Mouse (Mus musculus) activated CD4-positive, CD25-positive, alpha-beta regulatory T cell, adult 4 months (primary cell): ENCODE measurements around the gene Gli2. TPM values are rescaled to one million over a fixed set of nuclear protein-coding genes. Genes with fewer than 3 reads are reported as not detected.

Experiments
- ATAC-seq: one replicate; pipeline ENCODE4 v1.8.0; 2017
- polyA plus RNA-seq, 2 experiments: library from polyadenylated mRNA; unstranded; fragments of 100-300 nt; shearing (Covaris generic); gene quantifications; one replicate each; pipeline ENCODE4 v1.2.1; 2017

Gli2 gene
- polyA plus RNA-seq, 2 experiments from 2014 or later: not detected

- ATAC-seq: no peak
Measured at GRCm38 (mm10) chr1:118940269-118940840, 113.1 kb downstream of the Gli2 start.

- ATAC-seq: no peak
Measured at GRCm38 (mm10) chr1:118938206-118938605, 115.2 kb downstream of the Gli2 start.

- no peak for ATAC-seq
Measured at GRCm38 (mm10) chr1:118936108-118936507, 117.3 kb downstream of the Gli2 start.

GRCm38 (mm10) chr1:118935518-118935917 is 117.9 kb downstream of the Gli2 start:
- ATAC-seq: no peak

- ATAC-seq: no peak
Measured at GRCm38 (mm10) chr1:118932167-118932566, 121.3 kb downstream of the Gli2 start.

GRCm38 (mm10) chr1:118927543-118928354 is 125.7 kb downstream of the Gli2 start:
- no peak for ATAC-seq

GRCm38 (mm10) chr1:118926556-118926955 is 126.9 kb downstream of the Gli2 start:
- ATAC-seq: no peak

GRCm38 (mm10) chr1:118922189-118922588 is 131.2 kb downstream of the Gli2 start:
- no peak for ATAC-seq

GRCm38 (mm10) chr1:118917520-118918220 is 135.7 kb downstream of the Gli2 start:
- no peak for ATAC-seq

GRCm38 (mm10) chr1:118916477-118917075 is 136.8 kb downstream of the Gli2 start:
- no peak for ATAC-seq

GRCm38 (mm10) chr1:118913414-118914385 is 139.7 kb downstream of the Gli2 start:
- ATAC-seq: no peak

- ATAC-seq: no peak
Measured at GRCm38 (mm10) chr1:118912929-118913328, 140.5 kb downstream of the Gli2 start.

- no peak for ATAC-seq
Measured at GRCm38 (mm10) chr1:118911427-118911727, 142.0 kb downstream of the Gli2 start.

- no peak for ATAC-seq
Measured at GRCm38 (mm10) chr1:118910693-118911426, 142.6 kb downstream of the Gli2 start.

GRCm38 (mm10) chr1:118909051-118909450 is 144.4 kb downstream of the Gli2 start:
- no peak for ATAC-seq

- no peak for ATAC-seq
Measured at GRCm38 (mm10) chr1:118907574-118907973, 145.8 kb downstream of the Gli2 start.

- no peak for ATAC-seq
Measured at GRCm38 (mm10) chr1:118905319-118905718, 148.1 kb downstream of the Gli2 start.

GRCm38 (mm10) chr1:118904909-118905308 is 148.5 kb downstream of the Gli2 start:
- ATAC-seq: no peak

- ATAC-seq: no peak
Measured at GRCm38 (mm10) chr1:118904431-118904830, 149.0 kb downstream of the Gli2 start.

- ATAC-seq: no peak
Measured at GRCm38 (mm10) chr1:118903742-118904141, 149.7 kb downstream of the Gli2 start.

GRCm38 (mm10) chr1:118901868-118902586 is 151.4 kb downstream of the Gli2 start:
- ATAC-seq: no peak
